Mouse (Mus musculus): ENCODE results near the gene Myo1a.
"Not testable (repeated sequence)": the region's sequence is repeated elsewhere in the genome, so short reads cannot be mapped to it uniquely, and the experiment has no call there.

Myo1a gene

GRCm38 (mm10) chr10:127730933-127731310 lies 26.0 kb downstream of the Myo1a start:
- DNase-seq = no peak

GRCm38 (mm10) chr10:127731397-127731796 lies 26.4 kb downstream of the Myo1a start:
- no peak for DNase-seq

- peak in 1 of 2 experiments; percentile 23 for DNase-seq
Observed at GRCm38 (mm10) chr10:127734434-127734833, 29.5 kb downstream of the Myo1a start.

- no peak for DNase-seq
Observed at GRCm38 (mm10) chr10:127736266-127736665, 31.3 kb downstream of the Myo1a start.

- no peak for DNase-seq
Observed at GRCm38 (mm10) chr10:127736916-127737315, 31.9 kb downstream of the Myo1a start.

- no peak for DNase-seq
Observed at GRCm38 (mm10) chr10:127737552-127737951, 32.6 kb downstream of the Myo1a start.

GRCm38 (mm10) chr10:127738151-127738882 lies 33.3 kb downstream of the Myo1a start:
- peak in 1 of 2 experiments; percentile 58 for DNase-seq

- peak; percentile 82 to 92 for DNase-seq
Observed at GRCm38 (mm10) chr10:127739083-127739660, 34.2 kb downstream of the Myo1a start, which contains the start of gene Zbtb39. Gene Zbtb39 (plus strand): TSS chr10:127739538.

- DNase-seq = no peak
Observed at GRCm38 (mm10) chr10:127739661-127740161, 34.7 kb downstream of the Myo1a start.

GRCm38 (mm10) chr10:127744661-127745060 lies 39.7 kb downstream of the Myo1a start:
- peak; percentile 48 to 62 for DNase-seq

- DNase-seq = no peak
Observed at GRCm38 (mm10) chr10:127745886-127746285, 40.9 kb downstream of the Myo1a start.

- DNase-seq = no peak
Observed at GRCm38 (mm10) chr10:127747254-127747653, 42.3 kb downstream of the Myo1a start.

- no peak for DNase-seq
Observed at GRCm38 (mm10) chr10:127748847-127749612, 44.1 kb downstream of the Myo1a start.

GRCm38 (mm10) chr10:127750136-127750777 lies 45.3 kb downstream of the Myo1a start:
- peak in 1 of 2 experiments; percentile 41 for DNase-seq

- no peak for DNase-seq
Observed at GRCm38 (mm10) chr10:127751548-127751947, 46.6 kb downstream of the Myo1a start, which contains the start of gene Gpr182. Gene Gpr182 (minus strand): TSS chr10:127751732.

- DNase-seq = peak in 1 of 2 experiments; percentile 27
Observed at GRCm38 (mm10) chr10:127754566-127755166, 49.7 kb downstream of the Myo1a start.

GRCm38 (mm10) chr10:127755246-127755645 lies 50.3 kb downstream of the Myo1a start:
- DNase-seq = no peak

- peak in 1 of 2 experiments; percentile 1 for DNase-seq
Observed at GRCm38 (mm10) chr10:127755770-127756468, 50.9 kb downstream of the Myo1a start.

GRCm38 (mm10) chr10:127759181-127760110 lies 54.5 kb downstream of the Myo1a start, which contains the start of the genes Rdh1 and Rdh16f1:
Gene Rdh1 (plus strand): TSS chr10:127759721.
Gene Rdh16f1 (plus strand): TSS chr10:127759787.
- DNase-seq = peak in 1 of 2 experiments; percentile 1

GRCm38 (mm10) chr10:127762926-127763325 lies 58.0 kb downstream of the Myo1a start:
- DNase-seq = not testable (repeated sequence)

All from cerebellum, postnatal 25 days (tissue).